Mouse (Mus musculus) bone marrow, adult 2 months (tissue): ENCODE data around the gene Hdhd3.

Source experiments
- CTCF ChIP-seq: fragments of 200-500 bp; IDR thresholded peaks from 2 replicates; pipeline ENCODE4 v1.5.1; 2011; ENCODE audit warnings: low read length, control low read depth; ENCODE audit not compliant: control insufficient read depth, insufficient read depth
- POLR2A ChIP-seq: fragments of 200-500 bp; IDR thresholded peaks from 2 replicates; pipeline ENCODE4 v1.6.1; 2011; ENCODE audit warnings: low read depth, mild to moderate bottlenecking, control low read depth, low read length, borderline replicate concordance; ENCODE audit not compliant: control insufficient read depth

DNA sequence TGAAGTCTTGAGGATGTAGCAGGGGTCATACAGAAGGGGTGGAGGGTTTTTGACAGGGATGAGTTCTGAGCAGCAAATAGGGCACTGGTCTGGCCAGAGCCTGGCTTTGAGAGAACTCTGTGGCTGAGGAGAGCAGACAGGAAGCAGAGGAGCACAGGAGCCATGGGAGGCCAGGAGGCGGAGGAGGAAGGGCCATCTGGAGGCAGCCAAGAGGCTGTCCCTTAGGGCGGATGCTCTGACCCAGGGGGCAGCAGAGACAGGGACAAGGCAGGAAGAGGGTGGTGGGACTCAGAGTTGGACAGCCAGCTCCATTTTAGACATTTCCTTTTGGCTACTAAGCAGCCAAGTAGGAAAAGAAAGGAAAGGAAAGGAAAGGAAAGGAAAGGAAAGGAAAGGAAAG is 12.8 kb upstream of the Hdhd3 start:
- TF ChIP-seq CTCF (no peak), POLR2A (peak; percentile 29; the same call in 1 of the 2 replicates)
